Mouse (Mus musculus): ENCODE data around the gene Epb41l1. TPM values are rescaled to one million over a fixed set of nuclear protein-coding genes. Genes with fewer than 3 reads are reported as not detected.

Gene Epb41l1
- total RNA-seq, 1 experiment: 20.5 TPM

- Histone ChIP-seq H3K4me1 (ENCODE audit: control insufficient read depth in 2 of 2, insufficient read depth in 2 of 2, low read length in 2 of 2, poor library complexity in 1 of 2) (no peaks in the 10 kb centered on the region), H3K4me3 (ENCODE audit: insufficient read depth in 1 of 2, low read depth in 1 of 2, low read length in 2 of 2, poor library complexity in 1 of 2, severe bottlenecking in 1 of 2) (no peak overlapping the region), H3K9ac (ENCODE audit: insufficient read depth, low read depth, low read length, poor library complexity, severe bottlenecking) (no peak overlapping the region), H3K36me3 (ENCODE audit: control insufficient read depth, insufficient read depth, low read length, poor library complexity, severe bottlenecking) (peaks cover 9% of the 10 kb centered on the region), H3K9me3 (ENCODE audit: control insufficient read depth, insufficient read depth, low read depth, low read length) (no peaks in the 10 kb centered on the region), H3K27ac (ENCODE audit: insufficient read depth, low read depth, low read length, poor library complexity, severe bottlenecking) (no peak overlapping the region)
- TF ChIP-seq ZNF384 (IDR thresholded peaks at IDR 0.05; ENCODE audit: low read depth, low read length) (no peak), CHD2 (IDR thresholded peaks at IDR 0.05; ENCODE audit: low read depth, low read length) (no peak), HCFC1 (IDR thresholded peaks at IDR 0.05; ENCODE audit: borderline replicate concordance, insufficient read depth, low read length) (no peak), ZC3H11A (IDR thresholded peaks at IDR 0.05; ENCODE audit: borderline replicate concordance, low read depth, low read length) (no peak), MAFK (IDR thresholded peaks at IDR 0.05; ENCODE audit: insufficient read depth, low read depth, low read length) (no peak)
- no peak for DNase-seq (ENCODE audit: low read depth, low spot score)
- in situ Hi-C loops (cut with MboI; ENCODE audit: low sequenced_read_pairs in 2 of 2, unreplicated experiment in 2 of 2): no loop called here
Observed at GRCm38 (mm10) chr2:156501025-156501424, 80.3 kb downstream of the Epb41l1 start.

DNA sequence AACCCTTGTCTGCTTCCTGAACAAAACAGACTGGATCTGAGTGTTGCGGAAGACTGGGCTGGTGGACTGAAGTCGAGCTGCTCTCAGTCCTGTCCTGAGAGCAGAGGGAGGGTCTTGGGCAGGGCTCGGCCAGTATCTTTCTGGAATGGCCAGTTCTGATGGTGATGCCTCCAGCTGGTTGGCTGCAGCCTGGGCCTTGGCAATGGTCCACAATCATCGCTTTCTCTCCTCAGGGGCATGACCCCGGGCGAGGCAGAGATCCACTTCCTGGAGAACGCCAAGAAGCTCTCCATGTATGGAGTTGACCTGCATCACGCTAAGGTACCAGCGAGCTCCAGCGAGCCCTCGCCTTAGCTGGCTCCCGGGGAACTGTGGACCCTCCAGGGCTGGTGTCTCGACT lies 84.8 kb downstream of the Epb41l1 start:
- no peak for TF ChIP-seq ZC3H11A (IDR thresholded peaks at IDR 0.05; ENCODE audit: borderline replicate concordance, low read depth, low read length)
- no peak for TF ChIP-seq ZNF384 (IDR thresholded peaks at IDR 0.05; ENCODE audit: low read depth, low read length)
- Histone ChIP-seq H3K27ac (ENCODE audit: insufficient read depth, low read depth, low read length, poor library complexity, severe bottlenecking) (no peak overlapping the region), H3K36me3 (ENCODE audit: control insufficient read depth, insufficient read depth, low read length, poor library complexity, severe bottlenecking) (peaks cover 20% of the 10 kb centered on the region), H3K9me3 (ENCODE audit: control insufficient read depth, insufficient read depth, low read depth, low read length) (no peaks in the 10 kb centered on the region), H3K9ac (ENCODE audit: insufficient read depth, low read depth, low read length, poor library complexity, severe bottlenecking) (no peak overlapping the region), H3K4me1 (ENCODE audit: control insufficient read depth in 2 of 2, insufficient read depth in 2 of 2, low read length in 2 of 2, poor library complexity in 1 of 2) (no peaks in the 10 kb centered on the region), H3K4me3 (ENCODE audit: insufficient read depth in 1 of 2, low read depth in 1 of 2, low read length in 2 of 2, poor library complexity in 1 of 2, severe bottlenecking in 1 of 2) (no peak overlapping the region)
- no peak for DNase-seq (ENCODE audit: low read depth, low spot score)
- in situ Hi-C loops (cut with MboI; ENCODE audit: low sequenced_read_pairs in 2 of 2, unreplicated experiment in 2 of 2): no loop called here

DNA sequence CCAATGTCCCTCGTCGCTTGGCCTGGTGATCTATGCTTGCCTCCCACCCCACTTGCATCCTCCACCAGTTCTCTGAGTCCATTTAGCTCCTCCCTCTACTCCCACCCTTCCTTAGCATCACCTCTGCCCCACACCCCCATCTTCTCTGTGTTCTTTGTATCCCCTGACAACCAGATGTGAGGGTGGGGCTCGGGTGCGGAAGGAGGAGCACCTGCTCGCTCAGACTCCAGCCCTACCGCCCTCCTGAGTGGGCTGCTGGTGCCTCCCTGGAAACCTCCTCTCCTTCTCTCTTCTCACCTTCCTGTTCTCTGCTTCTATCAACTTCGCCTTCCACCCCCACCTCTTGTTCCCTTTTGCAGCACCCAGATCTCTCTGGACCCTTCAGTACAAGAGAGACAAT lies 91.3 kb downstream of the Epb41l1 start:
- peaks cover 22% of the 10 kb centered on the region for H3K36me3 ChIP-seq (ENCODE audit: control insufficient read depth, insufficient read depth, low read length, poor library complexity, severe bottlenecking)
- H3K9ac ChIP-seq (ENCODE audit: insufficient read depth, low read depth, low read length, poor library complexity, severe bottlenecking): no peak overlapping the region
- H3K4me3 ChIP-seq (ENCODE audit: insufficient read depth in 1 of 2, low read depth in 1 of 2, low read length in 2 of 2, poor library complexity in 1 of 2, severe bottlenecking in 1 of 2): no peak overlapping the region
- no peaks in the 10 kb centered on the region for H3K9me3 ChIP-seq (ENCODE audit: control insufficient read depth, insufficient read depth, low read depth, low read length)
- TF ChIP-seq ZNF384 (IDR thresholded peaks at IDR 0.05; ENCODE audit: low read depth, low read length) (no peak), ZC3H11A (IDR thresholded peaks at IDR 0.05; ENCODE audit: borderline replicate concordance, low read depth, low read length) (no peak)
- peaks cover 0 to 7% of the 10 kb centered on the region in 2 experiments; a peak in 1 of 4 replicates for H3K4me1 ChIP-seq (ENCODE audit: control insufficient read depth in 2 of 2, insufficient read depth in 2 of 2, low read length in 2 of 2, poor library complexity in 1 of 2)
- no peak for DNase-seq (ENCODE audit: low read depth, low spot score)
- in situ Hi-C loops (cut with MboI; ENCODE audit: low sequenced_read_pairs in 2 of 2, unreplicated experiment in 2 of 2): no loop called here
- H3K27ac ChIP-seq (ENCODE audit: insufficient read depth, low read depth, low read length, poor library complexity, severe bottlenecking): no peak overlapping the region

- DNase-seq (ENCODE audit: low read depth, low spot score): no peak
- H3K4me3 ChIP-seq (ENCODE audit: insufficient read depth in 1 of 2, low read depth in 1 of 2, low read length in 2 of 2, poor library complexity in 1 of 2, severe bottlenecking in 1 of 2): no peak overlapping the region
- no peak overlapping the region for H3K27ac ChIP-seq (ENCODE audit: insufficient read depth, low read depth, low read length, poor library complexity, severe bottlenecking)
- peaks cover 20% of the 10 kb centered on the region for H3K36me3 ChIP-seq (ENCODE audit: control insufficient read depth, insufficient read depth, low read length, poor library complexity, severe bottlenecking)
- no peak overlapping the region for H3K9ac ChIP-seq (ENCODE audit: insufficient read depth, low read depth, low read length, poor library complexity, severe bottlenecking)
- TF ChIP-seq ZNF384 (IDR thresholded peaks at IDR 0.05; ENCODE audit: low read depth, low read length): no peak
- TF ChIP-seq HCFC1 (IDR thresholded peaks at IDR 0.05; ENCODE audit: borderline replicate concordance, insufficient read depth, low read length): no peak
- TF ChIP-seq CHD2 (IDR thresholded peaks at IDR 0.05; ENCODE audit: low read depth, low read length): no peak
- no peak for TF ChIP-seq MAFK (IDR thresholded peaks at IDR 0.05; ENCODE audit: insufficient read depth, low read depth, low read length)
- TF ChIP-seq ZC3H11A (IDR thresholded peaks at IDR 0.05; ENCODE audit: borderline replicate concordance, low read depth, low read length): no peak
- in situ Hi-C loops (cut with MboI; ENCODE audit: low sequenced_read_pairs in 2 of 2, unreplicated experiment in 2 of 2): no loop called here
- H3K4me1 ChIP-seq (ENCODE audit: control insufficient read depth in 2 of 2, insufficient read depth in 2 of 2, low read length in 2 of 2, poor library complexity in 1 of 2): peaks cover 0 to 7% of the 10 kb centered on the region in 2 experiments; a peak in 1 of 4 replicates
- H3K9me3 ChIP-seq (ENCODE audit: control insufficient read depth, insufficient read depth, low read depth, low read length): no peaks in the 10 kb centered on the region
Observed at GRCm38 (mm10) chr2:156512561-156512960, 91.9 kb downstream of the Epb41l1 start.

DNA sequence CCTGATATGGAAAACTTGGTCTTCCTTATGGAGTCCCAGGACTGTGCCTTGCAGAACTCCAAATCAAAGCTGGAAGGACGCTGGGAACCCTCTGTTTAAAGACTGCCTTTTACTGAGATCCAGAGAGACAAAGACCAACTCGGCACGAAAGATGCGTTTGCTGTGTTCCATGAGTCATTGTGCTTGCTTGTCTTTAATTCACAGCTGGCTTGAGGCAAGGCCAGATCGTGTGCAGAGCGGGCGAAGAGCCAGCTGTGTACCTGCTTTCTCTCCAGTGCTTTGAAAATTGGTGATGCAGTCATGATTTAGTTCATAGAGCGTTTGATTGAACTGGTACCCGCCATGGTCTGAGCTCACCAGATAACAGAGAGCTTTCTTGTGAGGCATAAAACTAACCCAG lies 94.4 kb downstream of the Epb41l1 start:
- TF ChIP-seq HCFC1 (IDR thresholded peaks at IDR 0.05; ENCODE audit: borderline replicate concordance, insufficient read depth, low read length) (no peak), CHD2 (IDR thresholded peaks at IDR 0.05; ENCODE audit: low read depth, low read length) (no peak), MAFK (IDR thresholded peaks at IDR 0.05; ENCODE audit: insufficient read depth, low read depth, low read length) (no peak), ZC3H11A (IDR thresholded peaks at IDR 0.05; ENCODE audit: borderline replicate concordance, low read depth, low read length) (no peak), ZNF384 (IDR thresholded peaks at IDR 0.05; ENCODE audit: low read depth, low read length) (no peak)
- Histone ChIP-seq H3K36me3 (ENCODE audit: control insufficient read depth, insufficient read depth, low read length, poor library complexity, severe bottlenecking) (peaks cover 14% of the 10 kb centered on the region; the same call in 1 of the 2 replicates), H3K4me1 (ENCODE audit: control insufficient read depth in 2 of 2, insufficient read depth in 2 of 2, low read length in 2 of 2, poor library complexity in 1 of 2) (peaks cover 0 to 7% of the 10 kb centered on the region in 2 experiments; a peak in 1 of 4 replicates), H3K9me3 (ENCODE audit: control insufficient read depth, insufficient read depth, low read depth, low read length) (no peaks in the 10 kb centered on the region), H3K4me3 (ENCODE audit: insufficient read depth in 1 of 2, low read depth in 1 of 2, low read length in 2 of 2, poor library complexity in 1 of 2, severe bottlenecking in 1 of 2) (no peak overlapping the region), H3K9ac (ENCODE audit: insufficient read depth, low read depth, low read length, poor library complexity, severe bottlenecking) (no peak overlapping the region), H3K27ac (ENCODE audit: insufficient read depth, low read depth, low read length, poor library complexity, severe bottlenecking) (no peak overlapping the region)
- in situ Hi-C loops (cut with MboI; ENCODE audit: low sequenced_read_pairs in 2 of 2, unreplicated experiment in 2 of 2): no loop called here
- no peak for DNase-seq (ENCODE audit: low read depth, low spot score)
